Mouse (Mus musculus) frontal cortex, postnatal 36 days (tissue): ENCODE measurements at regions not wholly inside any gene's neighbourhood (a gene's known extent, or its start where the extent isn't known, plus 50 kb on each side); places are given as distances from the start of the nearest gene placed in this dataset.

ENCODE experiments used
- DNase-seq, 2 experiments: peaks; one replicate each; pipeline ENCODE4 v3.0.0; 2022; ENCODE audit warnings: low spot score in 2 of 2

GRCm38 (mm10) chr3:50813760-50814400 is 370.5 kb upstream of the Slc7a11 start:
- no peak for DNase-seq

GRCm38 (mm10) chr3:50815716-50816115 is 372.3 kb upstream of the Slc7a11 start:
- peak in 1 of 2 experiments; percentile 13 for DNase-seq

GRCm38 (mm10) chr3:50816479-50816878 is 373.1 kb upstream of the Slc7a11 start:
- DNase-seq: peak; percentile 27 to 57

DNA sequence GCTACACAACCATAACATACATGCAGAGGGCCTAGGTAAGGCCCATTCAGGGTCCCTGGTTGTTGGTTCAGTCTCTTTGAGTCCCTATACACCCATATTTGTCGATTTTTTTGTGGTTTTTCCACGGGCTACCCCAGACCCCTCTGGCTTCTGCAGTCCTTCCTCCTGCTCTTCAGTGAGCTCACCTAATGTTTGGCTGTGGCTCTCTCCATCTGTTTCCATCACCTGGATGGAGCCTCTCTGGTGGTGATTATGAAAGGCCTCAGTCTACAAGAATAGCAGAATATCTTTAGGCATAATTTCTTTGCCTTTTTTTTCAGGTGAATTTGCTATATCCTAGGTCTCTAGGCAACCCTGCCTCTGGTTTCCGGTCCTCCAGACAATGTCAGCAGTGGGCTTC is 373.9 kb upstream of the Slc7a11 start:
- no peak for DNase-seq

DNA sequence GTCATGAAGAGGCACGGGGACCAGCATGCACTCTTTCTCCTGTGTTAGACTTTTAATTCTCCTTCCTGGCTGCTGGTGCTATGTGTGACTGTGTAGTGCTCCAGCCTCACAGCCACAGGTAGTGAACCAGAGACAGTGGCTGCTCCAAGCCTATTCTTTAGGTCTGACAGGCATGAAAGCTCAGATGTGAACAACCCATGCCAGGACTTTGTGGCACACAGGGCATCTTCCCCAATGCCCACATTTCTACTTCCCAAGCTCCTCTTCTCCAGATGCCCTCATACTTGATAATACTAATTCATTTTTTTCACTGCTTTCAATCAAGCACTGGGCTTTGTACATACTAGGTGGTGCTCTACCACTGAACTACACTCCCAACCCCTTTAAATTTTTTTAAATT is 377.4 kb upstream of the Slc7a11 start:
- no peak for DNase-seq

DNA sequence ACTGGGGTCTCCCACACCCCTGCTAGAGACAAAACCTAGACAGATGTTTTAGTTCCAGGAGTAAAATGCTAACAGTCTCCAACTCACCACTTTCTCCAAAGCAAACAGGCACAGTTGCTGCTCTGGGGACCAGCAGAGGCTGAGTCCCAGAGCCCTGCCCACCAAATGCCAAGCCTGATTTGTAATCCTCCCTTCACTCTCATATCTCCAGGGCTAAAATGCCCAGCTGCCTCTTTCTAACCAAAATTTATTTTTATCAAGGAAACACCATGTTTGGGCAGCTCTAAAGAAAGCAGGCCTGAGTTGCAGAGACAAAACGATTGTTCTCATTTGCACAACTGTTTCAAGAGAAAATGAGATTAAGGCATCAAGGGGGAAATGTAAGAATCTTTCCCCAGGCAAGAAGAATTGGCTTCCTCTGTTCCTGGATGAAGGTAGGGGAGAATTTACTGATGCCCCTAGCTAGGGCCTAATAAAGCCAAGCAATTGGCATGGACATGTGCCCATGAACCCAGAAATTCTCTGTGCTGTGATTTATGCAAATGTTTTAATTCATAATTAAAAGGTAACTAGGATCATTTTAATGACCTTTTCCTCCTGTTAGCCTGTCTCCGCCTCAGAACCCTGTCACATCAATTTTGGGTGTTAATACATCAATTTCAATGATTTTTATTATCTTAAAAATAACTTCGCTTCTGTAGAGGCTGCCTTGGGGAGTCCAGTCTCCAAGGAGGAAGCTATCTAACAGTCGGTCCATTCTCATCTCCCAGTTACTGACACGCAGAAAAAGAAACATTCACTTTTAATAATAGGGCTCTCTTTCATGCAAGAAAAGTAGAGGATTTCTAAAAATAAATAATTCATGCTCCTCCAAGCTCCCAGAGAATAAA is 382.4 kb upstream of the Slc7a11 start:
- DNase-seq: no peak

DNA sequence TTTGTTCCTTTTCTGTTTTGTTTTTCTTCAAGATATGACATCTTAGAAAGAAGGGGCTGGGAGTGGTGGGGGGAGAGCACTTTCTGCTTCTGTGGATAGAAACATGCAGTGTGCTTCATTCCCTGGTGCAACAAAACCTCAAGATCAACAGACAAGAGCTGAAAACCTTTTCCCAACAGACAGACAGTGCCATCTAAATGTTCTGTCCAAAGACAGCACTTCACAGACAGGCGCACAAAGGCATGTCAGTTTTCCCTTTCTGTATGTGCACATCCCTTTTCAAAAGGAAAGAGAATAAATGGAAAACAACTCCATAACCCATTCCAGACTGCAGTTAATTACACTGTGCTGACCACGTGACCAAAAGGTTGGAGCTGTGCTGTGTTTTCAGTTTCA is 383.0 kb upstream of the Slc7a11 start:
- no peak for DNase-seq

DNA sequence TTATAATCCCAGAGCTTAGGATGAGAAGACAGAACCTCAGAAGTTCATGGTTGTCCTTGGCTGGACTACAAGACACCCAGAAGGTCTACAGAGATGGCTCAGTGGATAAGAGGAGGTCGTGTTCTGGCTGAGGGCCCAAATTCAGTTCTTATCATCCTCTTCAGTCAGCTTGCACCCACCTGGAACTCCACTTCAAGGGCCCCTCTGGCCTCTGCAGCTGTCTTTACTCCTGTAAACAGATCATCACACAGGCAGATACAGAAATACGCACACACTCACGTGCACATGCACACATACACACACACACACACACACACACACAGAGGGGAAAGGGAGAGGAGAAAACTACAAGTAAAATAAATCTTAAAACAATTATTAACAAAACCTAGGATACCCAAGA is 385.8 kb upstream of the Slc7a11 start:
- no peak for DNase-seq

- no peak for DNase-seq
Observed at GRCm38 (mm10) chr3:50830446-50830845, 387.0 kb upstream of the Slc7a11 start.

- DNase-seq: peak in 1 of 2 experiments; percentile 20
Observed at GRCm38 (mm10) chr3:50830926-50831325, 387.5 kb upstream of the Slc7a11 start.

GRCm38 (mm10) chr3:50842216-50842615 is 382.0 kb upstream of the Noct start:
- no peak for DNase-seq

DNA sequence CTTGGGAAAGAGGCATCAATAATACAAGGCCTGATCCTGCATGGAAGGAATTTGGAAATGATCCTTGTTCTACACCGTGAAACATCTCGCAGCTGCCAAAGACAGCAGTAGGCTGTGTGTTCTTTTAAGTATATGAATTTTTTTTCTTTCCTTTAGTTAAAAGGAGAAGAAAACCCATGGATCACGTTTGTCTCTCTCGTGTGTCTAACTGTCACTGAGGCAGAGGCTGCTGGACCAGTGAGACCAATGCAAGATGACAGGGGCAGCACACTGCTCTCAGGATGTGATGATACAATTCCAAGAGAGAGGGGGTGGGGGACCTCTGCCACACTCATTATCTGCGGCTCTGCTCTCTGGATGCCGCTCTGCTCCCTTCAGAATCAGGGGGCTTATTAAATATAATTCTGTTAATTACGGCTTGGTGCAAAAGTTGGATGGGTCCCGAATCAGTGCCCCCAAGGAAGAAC is 379.4 kb upstream of the Noct start:
- no peak for DNase-seq

GRCm38 (mm10) chr3:50845311-50845710 is 378.9 kb upstream of the Noct start:
- DNase-seq: no peak

- no peak for DNase-seq
Observed at GRCm38 (mm10) chr3:50848528-50848927, 375.7 kb upstream of the Noct start.

GRCm38 (mm10) chr3:50851083-50851637 is 373.1 kb upstream of the Noct start:
- DNase-seq: no peak

- no peak for DNase-seq
Observed at GRCm38 (mm10) chr3:50867105-50867504, 357.1 kb upstream of the Noct start.

GRCm38 (mm10) chr3:50869211-50869610 is 355.0 kb upstream of the Noct start:
- DNase-seq: no peak

- DNase-seq: no peak
Observed at GRCm38 (mm10) chr3:50879050-50879449, 345.2 kb upstream of the Noct start.

DNA sequence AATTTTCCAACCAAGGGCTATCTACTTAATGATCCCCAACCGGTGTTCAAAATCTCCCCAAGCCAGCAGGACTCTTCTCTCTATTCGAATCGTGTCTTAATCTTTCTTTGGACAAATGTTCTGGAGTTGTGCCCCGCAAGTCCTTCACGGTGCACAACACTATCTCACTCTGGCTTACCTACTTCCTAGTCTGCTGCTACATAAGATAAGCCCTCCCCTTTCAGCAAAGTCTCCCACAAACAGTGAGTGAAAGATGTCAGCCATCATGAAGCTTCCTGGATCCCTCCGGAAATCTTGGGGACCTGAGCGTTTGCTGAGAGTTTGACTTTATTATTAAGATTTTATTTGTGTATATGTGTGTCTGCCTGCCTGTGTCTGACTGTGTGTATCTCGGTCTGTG is 344.7 kb upstream of the Noct start:
- DNase-seq: no peak

GRCm38 (mm10) chr3:50881437-50882248 is 342.6 kb upstream of the Noct start:
- DNase-seq: no peak

DNA sequence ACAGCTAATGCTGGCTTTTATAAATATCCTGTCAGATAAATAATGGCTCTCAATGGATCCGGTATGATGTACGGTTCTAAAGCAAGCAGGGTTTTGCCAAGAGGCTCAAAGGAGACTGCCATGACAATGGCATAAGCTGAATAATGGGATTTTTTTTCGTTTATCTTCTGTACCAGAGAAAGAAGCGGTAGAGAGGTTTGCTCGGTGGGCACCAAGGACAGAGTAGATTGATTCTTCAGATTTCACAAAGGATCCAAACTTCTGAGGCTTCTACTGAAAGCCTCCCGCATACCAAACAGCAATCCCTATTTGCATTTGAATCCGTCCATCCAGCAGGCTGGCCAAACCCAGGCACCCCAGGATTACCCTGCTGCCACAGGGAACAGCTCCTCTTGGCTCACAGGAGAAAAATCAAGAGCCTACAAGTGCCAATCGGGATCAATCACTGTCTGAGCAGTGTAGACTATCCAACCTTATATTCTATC is 342.0 kb upstream of the Noct start:
- DNase-seq: peak in 1 of 2 experiments; percentile 33

DNA sequence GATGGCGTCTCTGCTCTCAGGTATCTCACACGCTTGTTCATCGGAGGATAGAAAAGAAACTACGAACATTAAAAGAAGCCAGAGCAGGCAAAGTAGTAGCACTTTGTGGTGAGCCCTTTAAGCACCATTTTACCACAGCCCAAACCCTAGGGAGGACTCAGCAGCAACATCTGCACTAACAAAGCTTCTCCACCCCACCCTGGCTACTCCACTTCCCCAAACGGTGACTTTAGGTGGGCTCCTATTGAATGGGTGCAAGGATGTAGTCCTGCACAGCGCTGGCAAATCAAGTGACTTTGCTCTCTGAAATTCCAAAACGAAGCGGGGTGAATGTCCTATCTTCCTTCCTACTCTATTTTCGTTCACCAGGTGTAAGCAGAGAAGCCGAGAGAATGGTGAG is 337.9 kb upstream of the Noct start:
- no peak for DNase-seq
